Mouse (Mus musculus) myocyte (in vitro differentiated cells): ENCODE data around the gene Gstp1. TPM values are rescaled to one million over a fixed set of nuclear protein-coding genes. Genes with fewer than 3 reads are reported as not detected.
"Not testable (repeated sequence)": the region's sequence is repeated elsewhere in the genome, so short reads cannot be mapped to it uniquely, and the experiment has no call there.

Experiments
- H3K27me3 ChIP-seq: one replicate; pipeline ENCODE4 v1.6.1; 2011; ENCODE audit not compliant: control insufficient read depth, insufficient read depth, insufficient read length
- H3K36me3 ChIP-seq: one replicate; pipeline ENCODE4 v1.6.1; 2011; ENCODE audit not compliant: control insufficient read depth, insufficient read depth
- H3K4me2 ChIP-seq: one replicate; pipeline ENCODE4 v1.6.1; 2011; ENCODE audit warnings: low read depth, control low read depth
- H3K4me3 ChIP-seq: one replicate; pipeline ENCODE4 v1.5.1; 2011; ENCODE audit warnings: mild to moderate bottlenecking, control low read depth, moderate library complexity
- H3K79me2 ChIP-seq: one replicate; pipeline ENCODE4 v1.6.1; 2011; ENCODE audit not compliant: control insufficient read depth, insufficient read depth
- H3ac ChIP-seq: one replicate; pipeline ENCODE4 v1.6.1; 2011; ENCODE audit not compliant: control insufficient read depth, insufficient read length
- CEBPB ChIP-seq: IDR thresholded peaks from 2 replicates; pipeline ENCODE4 v1.6.1; 2011; ENCODE audit warnings: mild to moderate bottlenecking, moderate library complexity; ENCODE audit not compliant: poor library complexity, insufficient read depth, severe bottlenecking
- E2F4 ChIP-seq: IDR thresholded peaks from one replicate; pipeline ENCODE4 v1.6.1; 2011; ENCODE audit warnings: mild to moderate bottlenecking, control low read depth, moderate library complexity; ENCODE audit not compliant: insufficient read depth
- MAX ChIP-seq: IDR thresholded peaks from one replicate; pipeline ENCODE4 v1.6.1; 2011; ENCODE audit warnings: low read depth, mild to moderate bottlenecking, control low read depth
- MYOD1 ChIP-seq, 3 experiments: IDR thresholded peaks; one replicate each; pipeline ENCODE4 v1.6.1; 2011; ENCODE audit warnings: control low read depth in 2 of 3, low read depth in 2 of 3, mild to moderate bottlenecking in 2 of 3, moderate library complexity in 1 of 3; ENCODE audit not compliant: insufficient read length in 2 of 3, control insufficient read depth in 1 of 3
- MYOG ChIP-seq, 3 experiments: IDR thresholded peaks; one replicate each; pipeline ENCODE4 v1.6.1; 2011; ENCODE audit warnings: control low read depth in 2 of 3, low read depth in 2 of 3, mild to moderate bottlenecking in 2 of 3; ENCODE audit not compliant: insufficient read length in 2 of 3, control insufficient read depth in 1 of 3, insufficient read depth in 1 of 3
- POLR2A ChIP-seq: IDR thresholded peaks from one replicate; pipeline ENCODE4 v1.6.1; 2011; ENCODE audit warnings: low read depth, mild to moderate bottlenecking, control low read depth, moderate library complexity; ENCODE audit not compliant: insufficient read length
- POLR2AphosphoS2 ChIP-seq: IDR thresholded peaks from one replicate; pipeline ENCODE4 v1.6.1; 2011; ENCODE audit warnings: low read depth, control low read depth; ENCODE audit not compliant: insufficient read length
- REST ChIP-seq: IDR thresholded peaks from one replicate; pipeline ENCODE4 v1.6.1; 2011; ENCODE audit warnings: mild to moderate bottlenecking, control low read depth, moderate library complexity; ENCODE audit not compliant: insufficient read depth, insufficient read length
- SRF ChIP-seq: IDR thresholded peaks from one replicate; pipeline ENCODE4 v1.6.1; 2011; ENCODE audit warnings: low read depth; ENCODE audit not compliant: control insufficient read depth, insufficient read length
- TCF12 ChIP-seq: IDR thresholded peaks from one replicate; pipeline ENCODE4 v1.6.1; 2011; ENCODE audit warnings: mild to moderate bottlenecking, control low read depth; ENCODE audit not compliant: poor library complexity, insufficient read depth, severe bottlenecking
- TCF3 ChIP-seq: IDR thresholded peaks from one replicate; pipeline ENCODE4 v1.6.1; 2011; ENCODE audit warnings: low read depth, control low read depth; ENCODE audit not compliant: insufficient read length
- USF1 ChIP-seq: IDR thresholded peaks from one replicate; pipeline ENCODE4 v1.6.1; 2011; ENCODE audit warnings: low read depth, mild to moderate bottlenecking, control low read depth, moderate library complexity
- polyA plus RNA-seq: library from polyadenylated mRNA; unstranded; fragments of >200 nt; fragmentation: generic; extraction: Trizol; gene quantifications from one replicate; pipeline ENCODE4 v1.2.1, GENCODE M21; 2012; ENCODE audit warnings: missing spikeins

Gstp1 gene
- polyA plus RNA-seq, 1 experiment, result 768 TPM

DNA sequence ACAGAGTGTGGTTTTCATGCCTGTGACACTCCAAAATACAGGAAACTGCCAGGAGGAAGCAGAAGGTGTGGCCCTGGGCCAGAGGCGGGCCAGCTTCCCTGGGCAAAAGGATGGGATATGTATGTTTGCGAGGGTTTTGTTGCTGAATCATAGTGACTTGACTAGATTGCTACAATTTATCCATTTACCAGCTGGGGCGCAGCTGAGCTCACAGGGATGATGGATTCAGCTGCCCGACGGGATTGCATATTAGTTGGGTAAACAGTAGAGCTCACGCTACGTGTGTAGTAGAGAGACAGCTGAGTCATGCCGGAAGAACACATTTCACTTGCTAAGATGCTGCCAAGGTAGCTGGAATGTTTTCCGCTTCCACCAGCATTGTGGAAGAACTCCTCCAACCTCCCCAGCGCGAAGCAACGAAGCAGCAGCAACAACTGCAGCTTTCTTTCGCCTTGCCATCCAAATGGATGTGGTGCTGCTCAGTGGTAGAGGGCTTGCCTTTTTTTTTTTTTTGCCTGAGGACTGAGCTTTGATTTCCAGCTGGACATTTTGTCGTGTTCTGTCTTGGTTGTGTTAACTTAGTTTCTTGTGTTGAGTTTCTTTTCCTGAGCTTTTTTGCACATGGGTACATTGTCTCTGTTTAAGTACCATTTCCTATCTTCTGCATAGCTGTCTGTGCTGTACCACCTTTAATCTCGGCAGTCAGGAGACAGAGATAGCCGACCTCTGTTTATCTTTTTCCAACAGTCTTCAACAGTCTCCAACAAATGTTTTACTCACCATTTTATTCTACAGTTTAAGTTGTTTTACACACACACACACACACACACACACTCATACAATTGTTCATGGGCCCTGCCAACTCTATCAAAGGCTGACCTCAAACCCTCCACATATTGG, 8.4 kb upstream of the Gstp1 start, which contains the start of gene Gstp2:
Gene Gstp2 (minus strand): TSS at position 58 of the 900 bp plus-strand sequence.
- peak within 1 kb of the TSS; percentile 48 for H3K4me2 ChIP-seq
- H3ac ChIP-seq, result no peak within 1 kb of the TSS
- TF ChIP-seq MYOD1 (IDR thresholded peaks at IDR 0.05; ENCODE audit: control insufficient read depth in 1 of 3, insufficient read length in 2 of 3, low read depth in 2 of 3) (peak in 1 of 3 experiments; percentile 67), TCF12 (no peak), REST (no peak), SRF (no peak), POLR2AphosphoS2 (no peak), CEBPB (0 out of 2 replicates have a peak, but pooled peaks have one; percentile 20), POLR2A (peak; percentile 31), MYOG (IDR thresholded peaks at IDR 0.05; ENCODE audit: control insufficient read depth in 1 of 3, insufficient read depth in 1 of 3, insufficient read length in 2 of 3, low read depth in 2 of 3) (peak in 1 of 3 experiments; percentile 21), MAX (no peak), E2F4 (no peak), TCF3 (no peak), USF1 (no peak)
- no peaks in the 10 kb centered on the region for H3K36me3 ChIP-seq
- H3K27me3 ChIP-seq, result no peaks in the 10 kb centered on the region
- H3K4me3 ChIP-seq, result no peak within 1 kb of the TSS
- no peaks in the 10 kb centered on the region for H3K79me2 ChIP-seq

DNA sequence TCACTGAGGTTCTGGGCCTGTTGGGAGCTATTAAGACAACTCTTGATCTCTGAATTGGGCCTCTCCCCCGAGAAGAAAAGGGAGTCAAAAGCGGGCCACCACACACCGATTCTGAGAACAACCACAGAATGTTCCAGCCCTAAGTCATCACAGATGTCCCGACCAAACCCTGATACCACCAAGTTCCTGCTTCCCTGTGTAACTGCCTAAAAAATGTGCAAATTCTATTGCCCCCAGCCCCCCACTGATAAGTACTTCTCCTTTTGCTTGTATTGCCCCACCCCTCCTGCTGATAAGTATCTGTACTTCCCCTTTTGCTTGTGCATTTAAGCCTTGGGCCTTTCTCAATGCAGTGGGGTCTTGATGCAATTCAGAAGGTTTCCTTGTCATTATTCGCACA, 6.3 kb upstream of the Gstp1 start:
- H3K36me3 ChIP-seq, H3K79me2 ChIP-seq, H3K4me3 ChIP-seq, H3K4me2 ChIP-seq, H3ac ChIP-seq, H3K27me3 ChIP-seq: not testable (repeated sequence)

- Histone ChIP-seq H3K4me3 (no peak overlapping the region), H3K36me3 (no peaks in the 10 kb centered on the region), H3K4me2 (peak overlapping the region; percentile 50), H3K79me2 (peaks cover 4% of the 10 kb centered on the region), H3ac (no peak overlapping the region), H3K27me3 (no peaks in the 10 kb centered on the region)
- TF ChIP-seq MYOG (IDR thresholded peaks at IDR 0.05; ENCODE audit: control insufficient read depth in 1 of 3, insufficient read depth in 1 of 3, insufficient read length in 2 of 3, low read depth in 2 of 3), result no peak
- TF ChIP-seq E2F4, result no peak
- no peak for TF ChIP-seq POLR2AphosphoS2
- TF ChIP-seq MYOD1 (IDR thresholded peaks at IDR 0.05; ENCODE audit: control insufficient read depth in 1 of 3, insufficient read length in 2 of 3, low read depth in 2 of 3), result no peak
- TF ChIP-seq USF1, result no peak
- TF ChIP-seq SRF, result no peak
- TF ChIP-seq MAX, result no peak
- TF ChIP-seq TCF12, result no peak
- no peak for TF ChIP-seq POLR2A
- no peak for TF ChIP-seq CEBPB
- no peak for TF ChIP-seq TCF3
- TF ChIP-seq REST, result no peak
These were observed 4.3 kb upstream of the Gstp1 start for GRCm38 (mm10) chr19:4042124-4042523.

DNA sequence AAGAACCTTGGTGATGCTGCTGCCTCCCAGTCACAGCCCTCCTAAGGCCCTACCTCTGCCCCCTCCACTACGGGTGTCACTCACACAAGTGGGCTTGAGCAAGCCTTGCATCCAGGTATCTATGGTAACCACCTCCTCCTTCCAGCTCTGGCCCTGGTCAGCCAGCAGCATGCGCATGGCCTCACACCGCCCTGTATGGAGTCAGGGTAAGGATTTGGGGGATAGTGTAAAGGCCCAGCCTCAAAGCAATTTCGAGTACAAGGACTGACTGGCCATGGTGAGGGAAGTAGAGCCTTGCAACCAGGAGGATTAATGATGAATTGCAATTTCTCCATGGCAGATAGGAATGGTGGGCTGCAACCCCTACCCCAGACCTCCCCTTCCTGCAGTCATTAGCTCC, 3.7 kb upstream of the Gstp1 start:
- H3K4me3 ChIP-seq, H3ac ChIP-seq, H3K36me3 ChIP-seq, H3K4me2 ChIP-seq, H3K79me2 ChIP-seq, H3K27me3 ChIP-seq: not testable (repeated sequence)

GRCm38 (mm10) chr19:4040941-4041340, 3.2 kb upstream of the Gstp1 start:
- H3K4me2 ChIP-seq, H3K79me2 ChIP-seq, H3K27me3 ChIP-seq, H3K36me3 ChIP-seq, H3K4me3 ChIP-seq, H3ac ChIP-seq: not testable (repeated sequence)

DNA sequence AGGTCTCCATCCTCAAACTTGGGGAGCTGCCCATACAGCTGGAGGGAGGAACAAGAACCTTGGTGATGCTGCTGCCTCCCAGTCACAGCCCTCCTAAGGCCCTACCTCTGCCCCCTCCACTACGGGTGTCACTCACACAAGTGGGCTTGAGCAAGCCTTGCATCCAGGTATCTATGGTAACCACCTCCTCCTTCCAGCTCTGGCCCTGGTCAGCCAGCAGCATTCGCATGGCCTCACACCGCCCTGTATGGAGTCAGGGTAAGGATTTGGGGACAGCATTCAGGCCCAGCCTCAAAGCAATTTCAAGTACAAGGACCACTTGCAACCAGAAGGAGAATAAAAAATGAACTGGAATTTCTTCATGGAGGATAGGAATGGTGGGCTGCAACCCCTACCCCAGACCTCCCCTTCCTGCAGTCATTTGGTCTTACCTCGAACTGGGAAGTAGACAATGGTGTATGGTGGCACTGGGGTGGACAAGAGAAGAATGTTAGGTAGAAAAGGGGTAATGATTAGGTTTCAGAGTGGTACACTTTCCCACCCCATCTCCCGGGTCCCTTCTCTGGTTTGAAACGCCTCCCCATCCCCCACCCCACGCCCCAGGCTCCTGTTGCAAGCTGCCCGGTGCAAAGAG, 514 bp downstream of the Gstp1 start:
- H3K36me3 ChIP-seq, H3K27me3 ChIP-seq, H3K79me2 ChIP-seq: not testable (repeated sequence)
- Histone ChIP-seq H3K4me3 (peak overlapping the region; percentile 58), H3K4me2 (peak overlapping the region; percentile 89), H3ac (peak overlapping the region; percentile 34)
